Mouse (Mus musculus): ENCODE measurements around the gene Nt5dc3. TPM values are rescaled to one million over a fixed set of nuclear protein-coding genes. Genes with fewer than 3 reads are reported as not detected.

Nt5dc3 gene
- polyA plus RNA-seq, 1 experiment from 2014 or later, result 0.67 TPM

GRCm38 (mm10) chr10:86807362-86807761, 28.6 kb downstream of the Nt5dc3 start:
- no peak overlapping the region for H3K4me3 ChIP-seq
- H3K27me3 ChIP-seq (ENCODE audit: low read depth, poor library complexity, severe bottlenecking), result no peaks in the 10 kb centered on the region
- H3K36me3 ChIP-seq, result no peaks in the 10 kb centered on the region
- WGBS, result 86% methylated on average over 1 of the region's 1 CpGs
- H3K27ac ChIP-seq (replicated peaks), result no peak overlapping the region
- H3K4me1 ChIP-seq, result no peaks in the 10 kb centered on the region
- H3K9me3 ChIP-seq (replicated peaks), result no peaks in the 10 kb centered on the region
- no peak for DNase-seq (ENCODE audit: low spot score)

- Histone ChIP-seq H3K4me3 (no peak overlapping the region), H3K9me3 (replicated peaks) (no peaks in the 10 kb centered on the region), H3K27ac (replicated peaks) (no peak overlapping the region), H3K27me3 (ENCODE audit: low read depth, poor library complexity, severe bottlenecking) (no peaks in the 10 kb centered on the region), H3K4me1 (no peaks in the 10 kb centered on the region), H3K36me3 (no peaks in the 10 kb centered on the region)
- DNase-seq (ENCODE audit: low spot score), result no peak
- WGBS, result 83% methylated on average over 15 of the region's 15 CpGs
Observed at GRCm38 (mm10) chr10:86808013-86808758, 29.4 kb downstream of the Nt5dc3 start.

GRCm38 (mm10) chr10:86810000-86810399, 31.2 kb downstream of the Nt5dc3 start:
- no peaks in the 10 kb centered on the region for H3K9me3 ChIP-seq (replicated peaks)
- WGBS, result 84% methylated on average over 9 of the region's 9 CpGs
- no peaks in the 10 kb centered on the region for H3K36me3 ChIP-seq
- no peak overlapping the region for H3K27ac ChIP-seq (replicated peaks)
- H3K4me3 ChIP-seq, result no peak overlapping the region
- H3K4me1 ChIP-seq, result peaks cover 3% of the 10 kb centered on the region; the same call in 1 of the 2 replicates
- no peak for DNase-seq (ENCODE audit: low spot score)
- H3K27me3 ChIP-seq (ENCODE audit: low read depth, poor library complexity, severe bottlenecking), result no peaks in the 10 kb centered on the region

GRCm38 (mm10) chr10:86810612-86811011, 31.8 kb downstream of the Nt5dc3 start:
- Histone ChIP-seq H3K4me1 (peaks cover 3% of the 10 kb centered on the region; the same call in 1 of the 2 replicates), H3K36me3 (no peaks in the 10 kb centered on the region), H3K4me3 (no peak overlapping the region), H3K9me3 (replicated peaks) (no peaks in the 10 kb centered on the region), H3K27ac (replicated peaks) (no peak overlapping the region), H3K27me3 (ENCODE audit: low read depth, poor library complexity, severe bottlenecking) (no peaks in the 10 kb centered on the region)
- WGBS, result 83% methylated on average over 5 of the region's 5 CpGs
- DNase-seq (ENCODE audit: low spot score), result no peak

- Histone ChIP-seq H3K4me1 (peaks cover 8% of the 10 kb centered on the region), H3K9me3 (replicated peaks) (no peaks in the 10 kb centered on the region), H3K4me3 (no peak overlapping the region), H3K36me3 (no peaks in the 10 kb centered on the region), H3K27me3 (ENCODE audit: low read depth, poor library complexity, severe bottlenecking) (no peaks in the 10 kb centered on the region), H3K27ac (replicated peaks) (0 out of 2 replicates have a peak overlapping the region, but pooled peaks have one; percentile 11)
- WGBS, result 87% methylated on average over 19 of the region's 19 CpGs
- DNase-seq (ENCODE audit: low spot score), result no peak
Observed at GRCm38 (mm10) chr10:86814292-86815131, 35.7 kb downstream of the Nt5dc3 start.

- no peaks in the 10 kb centered on the region for H3K9me3 ChIP-seq (replicated peaks)
- H3K36me3 ChIP-seq, result no peaks in the 10 kb centered on the region
- WGBS, result 85% methylated on average over 7 of the region's 7 CpGs
- no peak for DNase-seq (ENCODE audit: low spot score)
- 0 out of 2 replicates have a peak overlapping the region, but pooled peaks have one; percentile 11 for H3K27ac ChIP-seq (replicated peaks)
- H3K27me3 ChIP-seq (ENCODE audit: low read depth, poor library complexity, severe bottlenecking), result no peaks in the 10 kb centered on the region
- H3K4me1 ChIP-seq, result peaks cover 14% of the 10 kb centered on the region
- no peak overlapping the region for H3K4me3 ChIP-seq
Observed at GRCm38 (mm10) chr10:86815133-86815532, 36.3 kb downstream of the Nt5dc3 start.

GRCm38 (mm10) chr10:86819649-86820165, 40.9 kb downstream of the Nt5dc3 start:
- peaks cover 15% of the 10 kb centered on the region for H3K4me1 ChIP-seq
- H3K27me3 ChIP-seq (ENCODE audit: low read depth, poor library complexity, severe bottlenecking), result peaks cover 4% of the 10 kb centered on the region; the same call in 1 of the 2 replicates
- 40% methylated on average over 8 of the region's 8 CpGs for WGBS
- H3K36me3 ChIP-seq, result peaks cover 3% of the 10 kb centered on the region; the same call in 1 of the 2 replicates
- peak overlapping the region; percentile 73 for H3K27ac ChIP-seq (replicated peaks)
- H3K9me3 ChIP-seq (replicated peaks), result no peaks in the 10 kb centered on the region
- no peak overlapping the region for H3K4me3 ChIP-seq
- DNase-seq (ENCODE audit: low spot score), result peak; percentile 38

GRCm38 (mm10) chr10:86821014-86821413, 42.2 kb downstream of the Nt5dc3 start:
- peaks cover 15% of the 10 kb centered on the region for H3K4me1 ChIP-seq
- H3K9me3 ChIP-seq (replicated peaks), result no peaks in the 10 kb centered on the region
- DNase-seq (ENCODE audit: low spot score), result no peak
- peaks cover 4% of the 10 kb centered on the region; the same call in 1 of the 2 replicates for H3K27me3 ChIP-seq (ENCODE audit: low read depth, poor library complexity, severe bottlenecking)
- 92% methylated on average over 7 of the region's 7 CpGs for whole genome bisulfite sequencing
- H3K27ac ChIP-seq (replicated peaks), result no peak overlapping the region
- H3K4me3 ChIP-seq, result no peak overlapping the region
- peaks cover 6% of the 10 kb centered on the region; the same call in 1 of the 2 replicates for H3K36me3 ChIP-seq

GRCm38 (mm10) chr10:86824093-86824492, 45.3 kb downstream of the Nt5dc3 start:
- peaks cover 8% of the 10 kb centered on the region; the same call in 1 of the 2 replicates for H3K36me3 ChIP-seq
- H3K9me3 ChIP-seq (replicated peaks), result peaks cover 2% of the 10 kb centered on the region; the same call in 1 of the 2 replicates
- H3K4me1 ChIP-seq, result peaks cover 14% of the 10 kb centered on the region
- H3K4me3 ChIP-seq, result no peak overlapping the region
- 85% methylated on average over 6 of the region's 6 CpGs for WGBS
- no peak for DNase-seq (ENCODE audit: low spot score)
- H3K27ac ChIP-seq (replicated peaks), result no peak overlapping the region
- H3K27me3 ChIP-seq (ENCODE audit: low read depth, poor library complexity, severe bottlenecking), result peaks cover 4% of the 10 kb centered on the region; the same call in 1 of the 2 replicates

- Histone ChIP-seq H3K27me3 (ENCODE audit: low read depth, poor library complexity, severe bottlenecking) (peaks cover 4% of the 10 kb centered on the region; the same call in 1 of the 2 replicates), H3K36me3 (peaks cover 11% of the 10 kb centered on the region; the same call in 1 of the 2 replicates), H3K27ac (replicated peaks) (no peak overlapping the region), H3K4me1 (peaks cover 7% of the 10 kb centered on the region), H3K4me3 (no peak overlapping the region), H3K9me3 (replicated peaks) (peaks cover 6% of the 10 kb centered on the region; the same call in 1 of the 2 replicates)
- DNase-seq (ENCODE audit: low spot score), result no peak
- WGBS, result 84% methylated on average over 14 of the region's 14 CpGs
Observed at GRCm38 (mm10) chr10:86824871-86825270, 46.1 kb downstream of the Nt5dc3 start.

GRCm38 (mm10) chr10:86825871-86826522, 47.2 kb downstream of the Nt5dc3 start:
- DNase-seq (ENCODE audit: low spot score), result no peak
- 93% methylated on average over 10 of the region's 10 CpGs for WGBS
- H3K4me1 ChIP-seq, result no peaks in the 10 kb centered on the region

GRCm38 (mm10) chr10:86826929-86827328, 48.1 kb downstream of the Nt5dc3 start:
- H3K9me3 ChIP-seq (replicated peaks), result peaks cover 6% of the 10 kb centered on the region; the same call in 1 of the 2 replicates
- 76% methylated on average over 3 of the region's 3 CpGs for WGBS
- H3K36me3 ChIP-seq, result 0 out of 2 replicates have a peak, but pooled peaks cover 8% of the 10 kb centered on the region
- no peaks in the 10 kb centered on the region for H3K27me3 ChIP-seq (ENCODE audit: low read depth, poor library complexity, severe bottlenecking)
- H3K4me1 ChIP-seq, result no peaks in the 10 kb centered on the region
- no peak overlapping the region for H3K4me3 ChIP-seq
- DNase-seq (ENCODE audit: low spot score), result no peak
- no peak overlapping the region for H3K27ac ChIP-seq (replicated peaks)

More at GRCm38 (mm10) chr10:86825871-86826522, 47.2 kb downstream of the Nt5dc3 start:
- peaks cover 6% of the 10 kb centered on the region; the same call in 1 of the 2 replicates for H3K9me3 ChIP-seq (replicated peaks)
- no peak overlapping the region for H3K4me3 ChIP-seq
- no peak overlapping the region for H3K27ac ChIP-seq (replicated peaks)
- peaks cover 4% of the 10 kb centered on the region; the same call in 1 of the 2 replicates for H3K27me3 ChIP-seq (ENCODE audit: low read depth, poor library complexity, severe bottlenecking)
- peaks cover 9% of the 10 kb centered on the region; the same call in 1 of the 2 replicates for H3K36me3 ChIP-seq

Data from midbrain, embryonic 10.5 days (tissue).